Mouse (Mus musculus): ENCODE data around the gene Cyth1. TPM values are rescaled to one million over a fixed set of nuclear protein-coding genes. Genes with fewer than 3 reads are reported as not detected.

Cyth1 gene
- polyA plus RNA-seq, 1 experiment = 16.1 TPM

- H3ac ChIP-seq (ENCODE audit: control insufficient read depth, insufficient read length) = no peak overlapping the region
- no peaks in the 10 kb centered on the region for H3K79me2 ChIP-seq (ENCODE audit: control insufficient read depth, insufficient read depth)
- H3K36me3 ChIP-seq (ENCODE audit: control insufficient read depth, insufficient read depth) = no peaks in the 10 kb centered on the region
- H3K4me3 ChIP-seq = no peak overlapping the region
- H3K4me2 ChIP-seq (ENCODE audit: low read depth) = no peak overlapping the region
- H3K27me3 ChIP-seq (ENCODE audit: control insufficient read depth, insufficient read depth, insufficient read length) = peaks cover 67% of the 10 kb centered on the region
- TF ChIP-seq CEBPB (IDR thresholded peaks at IDR 0.05; ENCODE audit: insufficient read depth, poor library complexity, severe bottlenecking) (no peak), MYOG (IDR thresholded peaks at IDR 0.05; ENCODE audit: control insufficient read depth in 1 of 3, insufficient read depth in 1 of 3, insufficient read length in 2 of 3, low read depth in 2 of 3) (no peak), MAX (IDR thresholded peaks at IDR 0.05; ENCODE audit: low read depth) (no peak), POLR2AphosphoS2 (IDR thresholded peaks at IDR 0.05; ENCODE audit: insufficient read length, low read depth) (no peak), POLR2A (IDR thresholded peaks at IDR 0.05; ENCODE audit: insufficient read length, low read depth) (no peak), TCF12 (IDR thresholded peaks at IDR 0.05; ENCODE audit: insufficient read depth, poor library complexity, severe bottlenecking) (no peak), MYOD1 (IDR thresholded peaks at IDR 0.05; ENCODE audit: control insufficient read depth in 1 of 3, insufficient read length in 2 of 3, low read depth in 2 of 3) (no peak), REST (IDR thresholded peaks at IDR 0.05; ENCODE audit: insufficient read depth, insufficient read length) (no peak), TCF3 (IDR thresholded peaks at IDR 0.05; ENCODE audit: insufficient read length, low read depth) (no peak), USF1 (IDR thresholded peaks at IDR 0.05; ENCODE audit: low read depth) (no peak), SRF (IDR thresholded peaks at IDR 0.05; ENCODE audit: control insufficient read depth, insufficient read length, low read depth) (no peak), E2F4 (IDR thresholded peaks at IDR 0.05; ENCODE audit: insufficient read depth) (no peak)
Measured at GRCm38 (mm10) chr11:118114581-118115110, 133.7 kb downstream of the Cyth1 start.

GRCm38 (mm10) chr11:118113516-118114205 lies 134.7 kb downstream of the Cyth1 start:
- TF ChIP-seq MYOG (IDR thresholded peaks at IDR 0.05; ENCODE audit: control insufficient read depth in 1 of 3, insufficient read depth in 1 of 3, insufficient read length in 2 of 3, low read depth in 2 of 3) (no peak), CEBPB (IDR thresholded peaks at IDR 0.05; ENCODE audit: insufficient read depth, poor library complexity, severe bottlenecking) (no peak), MAX (IDR thresholded peaks at IDR 0.05; ENCODE audit: low read depth) (no peak), SRF (IDR thresholded peaks at IDR 0.05; ENCODE audit: control insufficient read depth, insufficient read length, low read depth) (no peak), TCF12 (IDR thresholded peaks at IDR 0.05; ENCODE audit: insufficient read depth, poor library complexity, severe bottlenecking) (no peak), E2F4 (IDR thresholded peaks at IDR 0.05; ENCODE audit: insufficient read depth) (no peak), POLR2AphosphoS2 (IDR thresholded peaks at IDR 0.05; ENCODE audit: insufficient read length, low read depth) (no peak), POLR2A (IDR thresholded peaks at IDR 0.05; ENCODE audit: insufficient read length, low read depth) (no peak), REST (IDR thresholded peaks at IDR 0.05; ENCODE audit: insufficient read depth, insufficient read length) (no peak), USF1 (IDR thresholded peaks at IDR 0.05; ENCODE audit: low read depth) (no peak)

GRCm38 (mm10) chr11:118104001-118104400 lies 144.4 kb downstream of the Cyth1 start:
- no peaks in the 10 kb centered on the region for H3K79me2 ChIP-seq (ENCODE audit: control insufficient read depth, insufficient read depth)
- H3K36me3 ChIP-seq (ENCODE audit: control insufficient read depth, insufficient read depth) = no peaks in the 10 kb centered on the region
- no peak overlapping the region for H3K4me3 ChIP-seq
- no peak overlapping the region for H3K4me2 ChIP-seq (ENCODE audit: low read depth)
- peaks cover 25% of the 10 kb centered on the region for H3K27me3 ChIP-seq (ENCODE audit: control insufficient read depth, insufficient read depth, insufficient read length)
- TF ChIP-seq MYOD1 (IDR thresholded peaks at IDR 0.05; ENCODE audit: control insufficient read depth in 1 of 3, insufficient read length in 2 of 3, low read depth in 2 of 3) (peak in 1 of 3 experiments; percentile 25), CEBPB (IDR thresholded peaks at IDR 0.05; ENCODE audit: insufficient read depth, poor library complexity, severe bottlenecking) (no peak)
- no peak overlapping the region for H3ac ChIP-seq (ENCODE audit: control insufficient read depth, insufficient read length)

More at GRCm38 (mm10) chr11:118113516-118114205, 134.7 kb downstream of the Cyth1 start:
- H3K4me3 ChIP-seq = no peak overlapping the region
- no peak overlapping the region for H3ac ChIP-seq (ENCODE audit: control insufficient read depth, insufficient read length)
- peaks cover 58% of the 10 kb centered on the region for H3K27me3 ChIP-seq (ENCODE audit: control insufficient read depth, insufficient read depth, insufficient read length)
- H3K36me3 ChIP-seq (ENCODE audit: control insufficient read depth, insufficient read depth) = no peaks in the 10 kb centered on the region
- no peak overlapping the region for H3K4me2 ChIP-seq (ENCODE audit: low read depth)
- no peaks in the 10 kb centered on the region for H3K79me2 ChIP-seq (ENCODE audit: control insufficient read depth, insufficient read depth)

- Histone ChIP-seq H3K79me2 (ENCODE audit: control insufficient read depth, insufficient read depth) (no peaks in the 10 kb centered on the region), H3K36me3 (ENCODE audit: control insufficient read depth, insufficient read depth) (no peaks in the 10 kb centered on the region), H3K27me3 (ENCODE audit: control insufficient read depth, insufficient read depth, insufficient read length) (peaks cover 25% of the 10 kb centered on the region), H3K4me3 (no peak overlapping the region), H3K4me2 (ENCODE audit: low read depth) (no peak overlapping the region), H3ac (ENCODE audit: control insufficient read depth, insufficient read length) (no peak overlapping the region)
- TF ChIP-seq E2F4 (IDR thresholded peaks at IDR 0.05; ENCODE audit: insufficient read depth) = no peak
- TF ChIP-seq TCF3 (IDR thresholded peaks at IDR 0.05; ENCODE audit: insufficient read length, low read depth) = no peak
- TF ChIP-seq POLR2AphosphoS2 (IDR thresholded peaks at IDR 0.05; ENCODE audit: insufficient read length, low read depth) = no peak
Measured at GRCm38 (mm10) chr11:118103383-118103782, 145.0 kb downstream of the Cyth1 start.

- no peak overlapping the region for H3ac ChIP-seq (ENCODE audit: control insufficient read depth, insufficient read length)
- TF ChIP-seq POLR2A (IDR thresholded peaks at IDR 0.05; ENCODE audit: insufficient read length, low read depth) (peak; percentile 27), MYOG (IDR thresholded peaks at IDR 0.05; ENCODE audit: control insufficient read depth in 1 of 3, insufficient read depth in 1 of 3, insufficient read length in 2 of 3, low read depth in 2 of 3) (peak in 2 of 3 experiments; percentile 23 to 58), CEBPB (IDR thresholded peaks at IDR 0.05; ENCODE audit: insufficient read depth, poor library complexity, severe bottlenecking) (no peak), TCF12 (IDR thresholded peaks at IDR 0.05; ENCODE audit: insufficient read depth, poor library complexity, severe bottlenecking) (no peak), MAX (IDR thresholded peaks at IDR 0.05; ENCODE audit: low read depth) (peak; percentile 86), USF1 (IDR thresholded peaks at IDR 0.05; ENCODE audit: low read depth) (no peak), REST (IDR thresholded peaks at IDR 0.05; ENCODE audit: insufficient read depth, insufficient read length) (peak; percentile 23), SRF (IDR thresholded peaks at IDR 0.05; ENCODE audit: control insufficient read depth, insufficient read length, low read depth) (peak; percentile 20), POLR2AphosphoS2 (IDR thresholded peaks at IDR 0.05; ENCODE audit: insufficient read length, low read depth) (no peak), E2F4 (IDR thresholded peaks at IDR 0.05; ENCODE audit: insufficient read depth) (no peak), MYOD1 (IDR thresholded peaks at IDR 0.05; ENCODE audit: control insufficient read depth in 1 of 3, insufficient read length in 2 of 3, low read depth in 2 of 3) (peak in 2 of 3 experiments; percentile 33 to 54), TCF3 (IDR thresholded peaks at IDR 0.05; ENCODE audit: insufficient read length, low read depth) (no peak)
- H3K27me3 ChIP-seq (ENCODE audit: control insufficient read depth, insufficient read depth, insufficient read length) = peaks cover 25% of the 10 kb centered on the region
- H3K36me3 ChIP-seq (ENCODE audit: control insufficient read depth, insufficient read depth) = no peaks in the 10 kb centered on the region
- H3K4me2 ChIP-seq (ENCODE audit: low read depth) = no peak overlapping the region
- H3K79me2 ChIP-seq (ENCODE audit: control insufficient read depth, insufficient read depth) = no peaks in the 10 kb centered on the region
- no peak overlapping the region for H3K4me3 ChIP-seq
Measured at GRCm38 (mm10) chr11:118102838-118103237, 145.6 kb downstream of the Cyth1 start.

Measured in myocyte (in vitro differentiated cells).